Mouse (Mus musculus): Measurements from ENCODE around the gene Hspa5.

GRCm38 (mm10) chr2:34809568-34809967, 37.8 kb downstream of the Hspa5 start:
- no peak for TF ChIP-seq CTCF (IDR thresholded peaks at IDR 0.05; ENCODE audit: low read depth, low read length)
- no peak for TF ChIP-seq GATA1 (IDR thresholded peaks at IDR 0.05; ENCODE audit: borderline replicate concordance, low read length)
- no peak for TF ChIP-seq GATA2 (IDR thresholded peaks at IDR 0.05; ENCODE audit: borderline replicate concordance, low read depth, low read length)
- peak; percentile 47; the same call in 1 of the 2 replicates for TF ChIP-seq TAL1 (conservative IDR thresholded peaks at IDR 0.05; ENCODE audit: low read depth, low read length)

Data from G1E (cell line).